Mouse (Mus musculus) liver (tissue): ENCODE measurements around the gene Calcrl.

ENCODE experiments used
- DNase-seq: peaks from one replicate; pipeline ENCODE4 v3.0.0-alpha.2; 2020; ENCODE audit warnings: mixed read lengths

The Calcrl gene

GRCm38 (mm10) chr2:84296517-84296916 lies 128.7 kb downstream of the Calcrl start:
- DNase-seq, result no peak

GRCm38 (mm10) chr2:84295068-84295467 lies 130.1 kb downstream of the Calcrl start:
- no peak for DNase-seq

GRCm38 (mm10) chr2:84294611-84295010 lies 130.6 kb downstream of the Calcrl start:
- no peak for DNase-seq

GRCm38 (mm10) chr2:84292351-84293000 lies 132.7 kb downstream of the Calcrl start:
- DNase-seq, result no peak

GRCm38 (mm10) chr2:84288940-84289557 lies 136.2 kb downstream of the Calcrl start:
- no peak for DNase-seq
